Mouse (Mus musculus) lung, postnatal 0 days (tissue): Measurements from ENCODE around the gene Nin. TPM values are rescaled to one million over a fixed set of nuclear protein-coding genes. Genes with fewer than 3 reads are reported as not detected.

ENCODE experiments used
- ATAC-seq: fragments of 200-750 bp; cut with Nextera tagmentation; 2 replicates; pipeline ENCODE4 v1.8.0; 2017; ENCODE audit warnings: moderate library complexity
- DNase-seq: peaks from one replicate; pipeline ENCODE4 v3.0.0-alpha.2; 2016; ENCODE audit warnings: low spot score
- H3K27ac ChIP-seq: fragments of 300-500 bp; sonication (generic); 2 replicates; pipeline ENCODE4 v1.5.1; 2014; ENCODE audit warnings: antibody characterized with exemption, mild to moderate bottlenecking, low read length, mixed read lengths
- H3K27me3 ChIP-seq: fragments of 300-500 bp; sonication (generic); replicated peaks from 2 replicates; pipeline ENCODE4 v1.6.1; 2014; ENCODE audit warnings: low read length, mixed read lengths; ENCODE audit not compliant: insufficient read depth
- H3K36me3 ChIP-seq: fragments of 300-500 bp; sonication (generic); 2 replicates; pipeline ENCODE4 v1.6.1; 2014; ENCODE audit warnings: low read length, mixed read lengths; ENCODE audit not compliant: insufficient read depth
- H3K4me1 ChIP-seq: fragments of 300-500 bp; sonication (generic); 2 replicates; pipeline ENCODE4 v1.6.1; 2014; ENCODE audit warnings: antibody characterized with exemption, low read depth, low read length, mixed read lengths; ENCODE audit not compliant: insufficient read depth
- H3K4me2 ChIP-seq: fragments of 300-500 bp; sonication (generic); replicated peaks from 2 replicates; pipeline ENCODE4 v1.6.1; 2014; ENCODE audit warnings: low read depth, mild to moderate bottlenecking, low read length, moderate library complexity, mixed read lengths
- H3K4me3 ChIP-seq: fragments of 300-500 bp; sonication (generic); 2 replicates; pipeline ENCODE4 v1.5.1; 2014; ENCODE audit warnings: low read depth, low read length
- H3K9ac ChIP-seq: fragments of 300-500 bp; sonication (generic); replicated peaks from 2 replicates; pipeline ENCODE4 v1.6.1; 2014; ENCODE audit warnings: low read depth, mild to moderate bottlenecking
- H3K9me3 ChIP-seq: fragments of 300-500 bp; sonication (generic); 2 replicates; pipeline ENCODE4 v1.6.1; 2016; ENCODE audit warnings: low read length, mixed read lengths
- CTCF ChIP-seq: IDR thresholded peaks from 2 replicates; pipeline ENCODE4 v1.5.1; 2016; ENCODE audit warnings: antibody characterized with exemption, mild to moderate bottlenecking
- EP300 ChIP-seq: IDR thresholded peaks from 2 replicates; pipeline ENCODE4 v1.6.1; 2016; ENCODE audit warnings: antibody characterized with exemption, mild to moderate bottlenecking, control low read depth
- WGBS: fragments of 180-500 bp; shearing (Covaris S2); extraction: QIAGEN DNeasy Blood & Tissue Kit; methylation state at CpG from one replicate; pipeline ENCODE4 v1.1.7; 2014; 5-methylcytosine and 5-hydroxymethylcytosine counted together
- polyA plus RNA-seq: library from polyadenylated mRNA; unstranded; fragments of >200 nt; fragmentation: Nextera tagmentation; extraction: Ambion mirVana; gene quantifications from 2 replicates; pipeline ENCODE4 v1.2.1, GENCODE M21; 2015

Gene Nin
- polyA plus RNA-seq, 1 experiment from 2014 or later = 8.3 TPM

DNA sequence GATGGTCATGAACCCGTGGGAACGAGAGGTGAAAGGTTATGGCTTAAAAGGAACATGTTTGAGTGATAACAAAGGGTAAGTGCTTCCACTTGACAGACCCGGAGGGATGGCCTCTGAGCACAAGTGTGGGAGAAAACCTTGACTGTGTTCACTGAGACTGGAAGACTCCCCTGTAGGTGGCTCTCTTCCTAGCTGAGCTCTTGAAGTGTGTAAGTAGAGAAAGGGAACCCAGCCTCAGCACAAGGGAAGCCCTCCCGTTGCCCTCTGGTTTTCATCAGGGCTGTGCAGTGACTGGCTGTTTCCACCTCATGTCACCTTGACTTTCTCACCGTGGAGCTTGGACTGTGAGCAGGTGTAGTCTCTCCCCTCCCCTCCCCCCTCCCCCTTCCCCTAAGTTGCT lies 15.6 kb upstream of the Nin start:
- TF ChIP-seq EP300 (no peak), CTCF (peak; percentile 46)
- no peaks in the 10 kb centered on the region for H3K27me3 ChIP-seq
- DNase-seq (no peak), ATAC-seq (no peak)
- H3K4me1 ChIP-seq = no peaks in the 10 kb centered on the region
- H3K27ac ChIP-seq = no peak overlapping the region
- no peak overlapping the region for H3K4me2 ChIP-seq
- H3K9ac ChIP-seq = no peak overlapping the region
- 34% methylated on average over 5 of the region's 5 CpGs for WGBS
- no peaks in the 10 kb centered on the region for H3K9me3 ChIP-seq
- H3K36me3 ChIP-seq = no peaks in the 10 kb centered on the region
- H3K4me3 ChIP-seq = no peak overlapping the region

- Histone ChIP-seq H3K4me1 (no peaks in the 10 kb centered on the region; the same call in 1 of the 2 replicates), H3K9me3 (no peaks in the 10 kb centered on the region), H3K4me3 (no peak overlapping the region), H3K9ac (no peak overlapping the region), H3K36me3 (no peaks in the 10 kb centered on the region), H3K27ac (no peak overlapping the region), H3K4me2 (no peak overlapping the region), H3K27me3 (no peaks in the 10 kb centered on the region)
- 77% methylated on average over 4 of the region's 4 CpGs for WGBS
- TF ChIP-seq CTCF (no peak), EP300 (no peak)
- ATAC-seq (no peak), DNase-seq (no peak)
These were observed 13.1 kb upstream of the Nin start for GRCm38 (mm10) chr12:70126626-70127025.

DNA sequence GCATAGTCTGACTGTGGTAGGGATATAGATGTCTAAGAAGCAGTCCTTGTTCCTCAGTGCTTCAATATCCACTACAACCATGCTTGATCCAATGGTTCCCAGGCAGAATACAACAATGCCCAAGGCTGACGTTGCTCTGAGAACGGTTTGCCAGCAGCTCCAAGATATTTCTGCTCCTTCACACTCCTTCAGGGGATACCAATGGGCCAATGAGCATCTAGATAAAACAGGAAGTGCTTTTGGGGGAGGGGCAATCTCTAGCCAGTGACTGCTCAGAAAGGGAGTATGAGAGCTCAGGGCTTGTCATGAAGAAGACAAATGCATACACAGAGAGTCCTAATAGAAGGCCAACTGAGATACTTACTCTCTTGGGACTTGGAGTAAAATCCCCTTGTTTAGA lies 6.0 kb upstream of the Nin start:
- no peak overlapping the region for H3K27ac ChIP-seq
- ATAC-seq (no peak), DNase-seq (no peak)
- H3K4me2 ChIP-seq = no peak overlapping the region
- H3K9ac ChIP-seq = no peak overlapping the region
- H3K4me3 ChIP-seq = no peak overlapping the region
- no peaks in the 10 kb centered on the region for H3K9me3 ChIP-seq
- no peaks in the 10 kb centered on the region for H3K27me3 ChIP-seq
- H3K4me1 ChIP-seq = no peaks in the 10 kb centered on the region; the same call in 1 of the 2 replicates
- WGBS = 16% methylated on average over 2 of the region's 2 CpGs
- no peaks in the 10 kb centered on the region for H3K36me3 ChIP-seq
- TF ChIP-seq EP300 (no peak), CTCF (no peak)

GRCm38 (mm10) chr12:70118721-70119345 lies 5.3 kb upstream of the Nin start:
- no peak overlapping the region for H3K4me3 ChIP-seq
- no peaks in the 10 kb centered on the region for H3K9me3 ChIP-seq
- ATAC-seq = no peak
- H3K27me3 ChIP-seq = no peaks in the 10 kb centered on the region
- no peak overlapping the region for H3K27ac ChIP-seq
- 78% methylated on average over 10 of the region's 10 CpGs for WGBS
- no peaks in the 10 kb centered on the region for H3K36me3 ChIP-seq
- H3K4me1 ChIP-seq = no peaks in the 10 kb centered on the region; the same call in 1 of the 2 replicates
- no peak overlapping the region for H3K9ac ChIP-seq
- DNase-seq = no peak
- no peak overlapping the region for H3K4me2 ChIP-seq
- TF ChIP-seq EP300 = no peak
- TF ChIP-seq CTCF = peak; percentile 45

DNA sequence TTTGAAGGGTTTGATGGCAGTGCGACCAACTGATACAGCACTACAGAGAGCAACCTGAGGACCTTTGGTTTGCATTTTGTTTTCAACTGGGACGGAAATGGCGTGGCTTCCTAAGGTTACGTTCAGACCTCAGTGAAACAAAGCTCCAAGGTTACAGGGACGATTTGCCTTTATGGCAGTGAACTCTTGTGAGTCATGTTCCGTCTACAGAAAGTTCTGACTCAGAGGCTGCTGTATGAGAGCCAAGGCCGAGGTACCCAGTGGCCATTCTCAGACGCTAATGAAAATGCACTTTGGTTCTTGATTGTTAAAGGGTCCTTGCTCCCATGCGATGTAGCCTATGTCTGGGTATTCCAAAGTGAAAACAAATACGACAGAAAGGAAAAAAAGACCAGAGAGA lies 3.6 kb upstream of the Nin start:
- H3K27ac ChIP-seq = no peak overlapping the region
- H3K27me3 ChIP-seq = no peaks in the 10 kb centered on the region
- ATAC-seq (no peak), DNase-seq (no peak)
- no peaks in the 10 kb centered on the region for H3K9me3 ChIP-seq
- no peak overlapping the region for H3K4me2 ChIP-seq
- no peaks in the 10 kb centered on the region; the same call in 1 of the 2 replicates for H3K4me1 ChIP-seq
- H3K36me3 ChIP-seq = no peaks in the 10 kb centered on the region
- H3K9ac ChIP-seq = no peak overlapping the region
- WGBS = 80% methylated on average over 10 of the region's 10 CpGs
- no peak for TF ChIP-seq EP300
- no peak overlapping the region for H3K4me3 ChIP-seq

DNA sequence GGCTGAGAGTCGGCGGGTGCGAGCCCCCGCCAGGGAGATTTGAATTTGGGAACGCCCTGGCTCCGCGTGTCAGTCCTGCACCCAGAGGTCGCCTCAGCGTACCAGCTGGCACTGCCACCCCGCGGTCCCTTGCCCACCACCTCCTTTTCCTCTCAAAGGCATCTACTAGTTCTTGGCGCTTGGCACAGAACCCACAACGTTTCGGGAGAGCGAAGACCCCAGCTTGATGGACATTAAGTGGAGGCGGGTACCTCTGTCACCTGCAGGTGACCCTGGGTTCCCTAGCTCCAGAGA lies 1.5 kb downstream of the Nin start:
- H3K4me1 ChIP-seq = peaks cover 13% of the 10 kb centered on the region; the same call in 1 of the 2 replicates
- peak; percentile 17; the same call in 1 of the 2 replicates for TF ChIP-seq CTCF
- TF ChIP-seq EP300 = no peak
- H3K4me2 ChIP-seq = peak overlapping the region; percentile 98
- WGBS = 1% methylated on average over 15 of the region's 16 CpGs
- no peak overlapping the region for H3K9ac ChIP-seq
- H3K4me3 ChIP-seq = peak overlapping the region; percentile 86
- no peaks in the 10 kb centered on the region for H3K27me3 ChIP-seq
- peak overlapping the region; percentile 91; the same call in 1 of the 2 replicates for H3K27ac ChIP-seq
- ATAC-seq (no peak), DNase-seq (no peak)
- no peaks in the 10 kb centered on the region for H3K36me3 ChIP-seq
- no peaks in the 10 kb centered on the region for H3K9me3 ChIP-seq
